Mouse (Mus musculus) thymus, adult 2 months (tissue): Measurements from ENCODE around the gene Fbxl8. TPM values are rescaled to one million over a fixed set of nuclear protein-coding genes. Genes with fewer than 3 reads are reported as not detected.
"Not testable (repeated sequence)": the region's sequence is repeated elsewhere in the genome, so short reads cannot be mapped to it uniquely, and the experiment has no call there.

ENCODE experiments used
- DNase-seq: peaks from one replicate; pipeline ENCODE4 v3.0.0; 2021
- H3K27ac ChIP-seq: fragments of 200-500 bp; 2 replicates; pipeline ENCODE4 v1.5.1; 2012; ENCODE audit warnings: low read length, control low read depth; ENCODE audit not compliant: control insufficient read depth, insufficient read depth
- H3K27me3 ChIP-seq: fragments of 200-500 bp; 2 replicates; pipeline ENCODE4 v1.6.1; 2012; ENCODE audit warnings: mild to moderate bottlenecking, low read length, moderate library complexity, mixed read lengths; ENCODE audit not compliant: control insufficient read depth, insufficient read depth
- H3K36me3 ChIP-seq: fragments of 200-500 bp; 2 replicates; pipeline ENCODE4 v1.6.1; 2012; ENCODE audit warnings: mild to moderate bottlenecking, low read length, moderate library complexity; ENCODE audit not compliant: control insufficient read depth, insufficient read depth
- H3K4me1 ChIP-seq: fragments of 200-500 bp; replicated peaks from 2 replicates; pipeline ENCODE4 v1.6.1; 2012; ENCODE audit warnings: low read length; ENCODE audit not compliant: control insufficient read depth, insufficient read depth
- H3K4me3 ChIP-seq: fragments of 200-500 bp; 2 replicates; pipeline ENCODE4 v1.5.1; 2012; ENCODE audit warnings: mild to moderate bottlenecking, low read length, control low read depth, moderate library complexity; ENCODE audit not compliant: control insufficient read depth, insufficient read depth
- CTCF ChIP-seq: fragments of 200-500 bp; IDR thresholded peaks from 2 replicates; pipeline ENCODE4 v1.5.1; 2012; ENCODE audit warnings: mild to moderate bottlenecking, control low read depth, low read length, moderate library complexity, borderline replicate concordance; ENCODE audit not compliant: control insufficient read depth, poor library complexity, insufficient read depth; ENCODE audit errors: extremely low read depth
- POLR2A ChIP-seq: fragments of 200-500 bp; IDR thresholded peaks from 2 replicates; pipeline ENCODE4 v1.6.1; 2012; ENCODE audit warnings: mild to moderate bottlenecking, low read length, control low read depth, moderate library complexity; ENCODE audit not compliant: control insufficient read depth, poor library complexity, insufficient read depth; ENCODE audit errors: extremely low read depth
- WGBS: fragments of 180-500 bp; shearing (Covaris S2); methylation state at CpG from one replicate; pipeline ENCODE4 v1.1.7; 2018; 5-methylcytosine and 5-hydroxymethylcytosine counted together
- polyA plus RNA-seq: library from polyadenylated mRNA; depleted of rRNA; stranded (reverse); fragments of >200 nt; gene quantifications from 2 replicates; pipeline ENCODE4 v1.2.3, GENCODE M21; 2012

Fbxl8 gene
- polyA plus RNA-seq, 1 experiment = 27.8 TPM

- DNase-seq = peak; percentile 97
- Histone ChIP-seq H3K4me1 (peaks cover 17% of the 10 kb centered on the region), H3K27ac (peak overlapping the region; percentile 52; the same call in 1 of the 2 replicates), H3K4me3 (peak overlapping the region; percentile 77), H3K36me3 (no peaks in the 10 kb centered on the region), H3K27me3 (no peaks in the 10 kb centered on the region)
- WGBS = under 1% methylated on average over 53 of the region's 53 CpGs
- peak; percentile 43; the same call in 1 of the 2 replicates for TF ChIP-seq POLR2A
- TF ChIP-seq CTCF = 0 out of 2 replicates have a peak, but pooled peaks have one; percentile 28
Observed at GRCm38 (mm10) chr8:105288958-105289732, 24.7 kb downstream of the Fbxl8 start.

- 8% methylated on average over 43 of the region's 43 CpGs for WGBS
- peak; percentile 66 for DNase-seq
- Histone ChIP-seq H3K27ac (peak within 1 kb of the TSS; percentile 52; the same call in 1 of the 2 replicates), H3K4me3 (peak within 1 kb of the TSS; percentile 77), H3K27me3 (no peaks in the 10 kb centered on the region), H3K36me3 (no peaks in the 10 kb centered on the region), H3K4me1 (peaks cover 17% of the 10 kb centered on the region)
- TF ChIP-seq POLR2A = no peak
Observed at GRCm38 (mm10) chr8:105289805-105290460, 25.5 kb downstream of the Fbxl8 start, which contains the start of gene 4931428F04Rik. TSS of gene 4931428F04Rik (minus strand) at chr8:105289864.

- TF ChIP-seq CTCF = peak; percentile 94
- 0 out of 2 replicates have a peak, but pooled peaks have one; percentile 19 for TF ChIP-seq POLR2A
- Histone ChIP-seq H3K4me1 (peaks cover 25% of the 10 kb centered on the region), H3K4me3 (no peak overlapping the region), H3K36me3 (no peaks in the 10 kb centered on the region), H3K27me3 (no peaks in the 10 kb centered on the region), H3K27ac (no peak overlapping the region)
- DNase-seq = peak; percentile 91
- 30% methylated on average over 31 of the region's 31 CpGs for WGBS
Observed at GRCm38 (mm10) chr8:105290554-105291314, 26.3 kb downstream of the Fbxl8 start.

- 92% methylated on average over 8 of the region's 8 CpGs for WGBS
- not testable (repeated sequence) for H3K27me3 ChIP-seq, H3K4me3 ChIP-seq, H3K27ac ChIP-seq, DNase-seq, H3K36me3 ChIP-seq
- peaks cover 30% of the 10 kb centered on the region for H3K4me1 ChIP-seq
Observed at GRCm38 (mm10) chr8:105291364-105291763, 26.9 kb downstream of the Fbxl8 start.

GRCm38 (mm10) chr8:105291802-105292201, 27.4 kb downstream of the Fbxl8 start:
- WGBS = 71% methylated on average over 3 of the region's 3 CpGs
- H3K4me3 ChIP-seq, H3K36me3 ChIP-seq, H3K27me3 ChIP-seq, DNase-seq, H3K27ac ChIP-seq: not testable (repeated sequence)
- peaks cover 33% of the 10 kb centered on the region for H3K4me1 ChIP-seq

- H3K27ac ChIP-seq = no peak overlapping the region
- H3K4me3 ChIP-seq = no peak overlapping the region
- no peak for TF ChIP-seq CTCF
- no peak for TF ChIP-seq POLR2A
- no peaks in the 10 kb centered on the region for H3K27me3 ChIP-seq
- no peak for DNase-seq
- H3K36me3 ChIP-seq = no peaks in the 10 kb centered on the region
- WGBS = 97% methylated on average over 7 of the region's 7 CpGs
- H3K4me1 ChIP-seq = peaks cover 33% of the 10 kb centered on the region
Observed at GRCm38 (mm10) chr8:105292471-105292870, 28.0 kb downstream of the Fbxl8 start.
